Comparison of ENCODE assay signal across 16 mouse cellular contexts in the genomic region with DNA sequence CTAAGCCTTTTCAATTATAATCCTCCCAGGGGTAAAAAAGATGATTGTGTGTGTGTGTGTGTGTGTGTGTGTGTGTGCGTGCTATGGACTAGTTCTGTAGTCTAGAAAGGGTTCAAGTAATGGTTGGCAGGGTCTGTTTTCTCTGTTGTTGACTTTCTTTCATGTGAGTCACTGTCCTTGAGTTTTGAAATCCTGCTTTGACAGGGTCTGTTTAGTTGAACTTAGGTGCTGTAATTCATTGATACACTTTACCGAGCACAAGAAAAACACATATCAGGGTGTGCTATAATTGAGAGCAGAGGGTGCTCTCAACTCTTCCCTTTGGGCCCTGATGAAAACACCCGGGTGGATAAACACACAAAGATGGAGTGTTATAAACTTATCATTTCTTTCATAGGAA.
A peak's percentile ranks its signal among the peaks of the same experiment; 100 is the strongest.
DNase-seq lines count a peak whose midpoint lies in the region; ATAC-seq and TF ChIP-seq lines count a peak whose summit lies in the region.
"Had no signal": no experiment of that assay in that cellular context is flagged by ENCODE, and none has a peak within 500 bp of the region (broad histone marks: within the 10 kb centered on the region; RNA-seq: fewer than 3 reads in every experiment).

No protein-coding gene starts in this region.

- peak; percentile 72; the same call in 1 of the 2 replicates for TF ChIP-seq EP300 in liver, postnatal 0 days (IDR thresholded peaks at IDR 0.05; ENCODE audit: low read depth)

- H3K4me2 ChIP-seq in heart, embryonic 14.5 days (ENCODE audit: low read length): peak overlapping the region; percentile 45
- H3K4me2 ChIP-seq in hindbrain, embryonic 11.5 days (replicated peaks; ENCODE audit: low read depth, low read length): no peak overlapping the region
- no peak overlapping the region for H3K4me2 ChIP-seq in liver, embryonic 11.5 days
- H3K4me2 ChIP-seq in liver, postnatal 0 days (ENCODE audit: low read depth, low read length): 0 out of 2 replicates have a peak overlapping the region, but pooled peaks have one; percentile 15
- H3K4me2 ChIP-seq: forebrain, embryonic 15.5 days; hindbrain, embryonic 13.5 days had no signal

- no peak for TF ChIP-seq CTCF in liver, adult 2 months (IDR thresholded peaks at IDR 0.05; ENCODE audit: low read depth, low read length)
- TF ChIP-seq CTCF in liver, postnatal 0 days (IDR thresholded peaks at IDR 0.05; ENCODE audit: low read depth): no peak

- peak overlapping the region; percentile 35; the same call in 1 of the 2 replicates for H3K9ac ChIP-seq in heart, embryonic 14.5 days (ENCODE audit: low read length)
- H3K9ac ChIP-seq in hindbrain, embryonic 11.5 days (ENCODE audit: low read depth, low read length): no peak overlapping the region
- H3K9ac ChIP-seq in liver, adult 2 months (ENCODE audit: low read depth, low read length): no peak overlapping the region
- H3K9ac ChIP-seq in liver, embryonic 11.5 days (ENCODE audit: low read depth, low read length): no peak overlapping the region
- no peak overlapping the region for H3K9ac ChIP-seq in liver, postnatal 0 days (replicated peaks)
- H3K9ac ChIP-seq: forebrain, embryonic 15.5 days; hindbrain, embryonic 13.5 days had no signal

- H3K27me3 ChIP-seq in heart, embryonic 14.5 days (ENCODE audit: control insufficient read depth, insufficient read depth, low read length): no peaks in the 10 kb centered on the region
- H3K27me3 ChIP-seq in hindbrain, embryonic 10.5 days (ENCODE audit: insufficient read depth, poor library complexity, severe bottlenecking): no peaks in the 10 kb centered on the region
- no peaks in the 10 kb centered on the region for H3K27me3 ChIP-seq in hindbrain, embryonic 11.5 days (ENCODE audit: control insufficient read depth, insufficient read depth, low read length)
- no peaks in the 10 kb centered on the region for H3K27me3 ChIP-seq in liver, adult 2 months (ENCODE audit: control insufficient read depth, insufficient read depth, low read length)
- no peaks in the 10 kb centered on the region for H3K27me3 ChIP-seq in liver, embryonic 11.5 days (replicated peaks; ENCODE audit: control insufficient read depth, insufficient read depth, low read length)
- H3K27me3 ChIP-seq in liver, postnatal 0 days (ENCODE audit: insufficient read depth, low read length): no peaks in the 10 kb centered on the region
- H3K27me3 ChIP-seq: forebrain, embryonic 15.5 days; hindbrain, embryonic 13.5 days had no signal

- H3K4me1 ChIP-seq in heart, embryonic 14.5 days (ENCODE audit: control insufficient read depth in 2 of 2, insufficient read depth in 2 of 2, low read length in 2 of 2): peaks cover 13 to 42% of the 10 kb centered on the region in 2 experiments
- peaks cover 27% of the 10 kb centered on the region for H3K4me1 ChIP-seq in hindbrain, embryonic 10.5 days (replicated peaks)
- peaks cover 2% of the 10 kb centered on the region; the same call in 1 of the 2 replicates for H3K4me1 ChIP-seq in hindbrain, embryonic 11.5 days (replicated peaks; ENCODE audit: control insufficient read depth, insufficient read depth, low read length)
- H3K4me1 ChIP-seq in liver, adult 2 months (ENCODE audit: control insufficient read depth, insufficient read depth, low read length): peaks cover 19% of the 10 kb centered on the region
- H3K4me1 ChIP-seq in liver, embryonic 11.5 days (replicated peaks; ENCODE audit: control insufficient read depth, insufficient read depth, low read length): no peaks in the 10 kb centered on the region
- peaks cover 3% of the 10 kb centered on the region; the same call in 1 of the 2 replicates for H3K4me1 ChIP-seq in liver, postnatal 0 days (ENCODE audit: insufficient read depth)
- H3K4me1 ChIP-seq: forebrain, embryonic 15.5 days had no signal

- no peak for TF ChIP-seq POLR2A in liver, adult 2 months (IDR thresholded peaks at IDR 0.05; ENCODE audit: extremely low read depth, insufficient read depth, low read length)

- peak overlapping the region in 1 of 2 experiments; percentile 66; a peak in 2 of 4 replicates for H3K27ac ChIP-seq in heart, embryonic 14.5 days (replicated peaks in 1 of 2; ENCODE audit: control insufficient read depth in 1 of 2, insufficient read depth in 1 of 2, low read depth in 2 of 2, low read length in 2 of 2)
- peak overlapping the region; percentile 50; the same call in 1 of the 2 replicates for H3K27ac ChIP-seq in hindbrain, embryonic 10.5 days
- H3K27ac ChIP-seq in hindbrain, embryonic 11.5 days (ENCODE audit: low read depth, low read length): no peak overlapping the region
- H3K27ac ChIP-seq in liver, adult 2 months (replicated peaks; ENCODE audit: insufficient read depth, low read depth, low read length): no peak overlapping the region
- no peak overlapping the region for H3K27ac ChIP-seq in liver, embryonic 11.5 days (ENCODE audit: low read depth, low read length)
- H3K27ac ChIP-seq in liver, postnatal 0 days (ENCODE audit: low read depth): peak overlapping the region; percentile 93
- H3K27ac ChIP-seq: embryonic facial prominence, embryonic 10.5 days; forebrain, embryonic 15.5 days; hindbrain, embryonic 13.5 days; hindbrain, postnatal 0 days had no signal

- H3K36me3 ChIP-seq in heart, embryonic 14.5 days (ENCODE audit: control insufficient read depth, insufficient read depth, low read length): no peaks in the 10 kb centered on the region
- no peaks in the 10 kb centered on the region for H3K36me3 ChIP-seq in hindbrain, embryonic 10.5 days
- H3K36me3 ChIP-seq in hindbrain, embryonic 11.5 days (ENCODE audit: control insufficient read depth, insufficient read depth, low read length): no peaks in the 10 kb centered on the region
- H3K36me3 ChIP-seq in liver, adult 2 months (ENCODE audit: control insufficient read depth, insufficient read depth, low read length): no peaks in the 10 kb centered on the region
- H3K36me3 ChIP-seq in liver, embryonic 11.5 days (ENCODE audit: control insufficient read depth, insufficient read depth, low read length): no peaks in the 10 kb centered on the region
- no peaks in the 10 kb centered on the region for H3K36me3 ChIP-seq in liver, postnatal 0 days (replicated peaks; ENCODE audit: insufficient read depth, low read length)
- H3K36me3 ChIP-seq: embryonic facial prominence, embryonic 10.5 days; forebrain, embryonic 15.5 days; hindbrain, embryonic 13.5 days had no signal

- 55% methylated on average over 3 of the region's 3 CpGs for WGBS in heart, embryonic 14.5 days
- 67% methylated on average over 3 of the region's 3 CpGs for WGBS in hindbrain, embryonic 10.5 days
- WGBS in hindbrain, embryonic 11.5 days: 72% methylated on average over 3 of the region's 3 CpGs
- 22% methylated on average over 3 of the region's 3 CpGs for WGBS in liver, adult 2 months
- WGBS in liver, embryonic 11.5 days: 78% methylated on average over 3 of the region's 3 CpGs
- 57% methylated on average over 3 of the region's 3 CpGs for WGBS in liver, postnatal 0 days (ENCODE audit: insufficient replicate concordance)

- H3K4me3 ChIP-seq in heart, embryonic 14.5 days (ENCODE audit: control insufficient read depth in 1 of 2, insufficient read depth in 1 of 2, low read depth in 1 of 2, low read length in 2 of 2): no peak overlapping the region
- H3K4me3 ChIP-seq in hindbrain, embryonic 10.5 days: no peak overlapping the region
- H3K4me3 ChIP-seq in hindbrain, embryonic 11.5 days (ENCODE audit: low read depth, low read length): no peak overlapping the region
- no peak overlapping the region for H3K4me3 ChIP-seq in liver, adult 2 months (ENCODE audit: insufficient read depth, low read depth, low read length)
- no peak overlapping the region for H3K4me3 ChIP-seq in liver, embryonic 11.5 days (ENCODE audit: low read depth, low read length)
- H3K4me3 ChIP-seq in liver, postnatal 0 days (ENCODE audit: low read depth, low read length): no peak overlapping the region
- H3K4me3 ChIP-seq: embryonic facial prominence, embryonic 10.5 days; forebrain, embryonic 15.5 days; hindbrain, embryonic 13.5 days had no signal

- DNase-seq in heart, adult 18-20 months: no peak
- no peak for DNase-seq in hindbrain, embryonic 10.5 days (ENCODE audit: low spot score)
- DNase-seq in hindbrain, embryonic 11.5 days (ENCODE audit: low spot score): no peak
- peak; percentile 88 for DNase-seq in liver, adult 2 months (ENCODE audit: extremely low read depth, low read depth, low spot score)
- no peak for DNase-seq in liver, embryonic 11.5 days (ENCODE audit: low spot score)
- DNase-seq in liver, postnatal 0 days: no peak
- DNase-seq in adrenal gland, postnatal 4 days (ENCODE audit: low spot score in 2 of 2): no peak
- DNase-seq: adrenal gland, adult 2 months; cerebellum, adult 2 months; gastrocnemius, postnatal 36 days; heart, adult 11 months had no signal

- no peak for ATAC-seq in heart, embryonic 14.5 days (ENCODE audit: insufficient number of reproducible peaks, insufficient read depth, low FRiP score, low read depth)
- no peak for ATAC-seq in hindbrain, embryonic 11.5 days (ENCODE audit: low FRiP score)
- no peak for ATAC-seq in liver, embryonic 11.5 days (replicated peaks; ENCODE audit: low FRiP score)
- peak; percentile 53 for ATAC-seq in liver, postnatal 0 days

- H3K9me3 ChIP-seq in heart, embryonic 14.5 days (ENCODE audit: control insufficient read depth, low read length): peaks cover 3% of the 10 kb centered on the region; the same call in 1 of the 2 replicates
- H3K9me3 ChIP-seq in hindbrain, embryonic 10.5 days: no peaks in the 10 kb centered on the region
- no peaks in the 10 kb centered on the region for H3K9me3 ChIP-seq in hindbrain, embryonic 11.5 days (ENCODE audit: control insufficient read depth, low read length)
- H3K9me3 ChIP-seq in liver, embryonic 11.5 days (ENCODE audit: control insufficient read depth, low read length): no peaks in the 10 kb centered on the region
- no peaks in the 10 kb centered on the region for H3K9me3 ChIP-seq in liver, postnatal 0 days (ENCODE audit: low read length)
- H3K9me3 ChIP-seq: embryonic facial prominence, embryonic 10.5 days; forebrain, embryonic 15.5 days; hindbrain, embryonic 13.5 days had no signal

- no peaks in the 10 kb centered on the region for H3K79me2 ChIP-seq in liver, adult 2 months (ENCODE audit: control insufficient read depth, insufficient read depth, low read length)

Comparison
In these comparisons a context has a peak if more than half of its experiments do, and no peak if none do; other contexts are left out.
1. H3K27ac ChIP-seq: peak in hindbrain, embryonic 10.5 days (single experiment) and liver, postnatal 0 days (single experiment); none in hindbrain, embryonic 11.5 days (single experiment), liver, adult 2 months (single experiment) and liver, embryonic 11.5 days (single experiment).
2. H3K4me2 ChIP-seq: peak in heart, embryonic 14.5 days (single experiment) and liver, postnatal 0 days (single experiment); none in hindbrain, embryonic 11.5 days (single experiment) and liver, embryonic 11.5 days (single experiment).